Mouse (Mus musculus): ENCODE measurements around the gene Nhej1. TPM values are rescaled to one million over a fixed set of nuclear protein-coding genes. Genes with fewer than 3 reads are reported as not detected.
A peak's percentile ranks its signal among the peaks of the same experiment; 100 is the strongest.

Nhej1 gene
- total and polyA plus RNA-seq, 3 experiments: 1.7 to 5.2 TPM; not detected in 1

DNA sequence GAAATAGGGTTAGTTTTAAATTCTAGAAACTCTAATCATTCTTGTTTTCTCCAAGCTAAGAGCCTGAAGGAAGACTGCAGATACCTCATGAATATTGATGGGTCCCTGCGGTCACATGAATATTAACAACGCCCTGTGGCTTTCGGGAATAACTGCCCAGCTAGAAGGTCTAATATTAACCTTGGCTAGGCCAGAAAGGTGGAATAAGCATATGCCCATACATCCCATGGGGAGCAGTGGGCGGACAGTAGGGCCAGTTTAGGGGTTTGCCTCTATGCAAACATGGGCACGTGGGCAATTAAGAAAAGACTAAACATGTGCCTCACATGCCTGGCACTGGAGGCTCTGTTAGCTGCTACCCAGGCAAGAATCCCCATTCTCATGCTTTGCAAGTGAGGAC, 102.8 kb downstream of the Nhej1 start:
- DNase-seq (ENCODE audit: low read depth, low spot score): no peak
- H3K36me3 ChIP-seq (ENCODE audit: control insufficient read depth in 1 of 2, insufficient read depth in 2 of 2, low read length in 2 of 2): no peaks in the 10 kb centered on the region
- no peak overlapping the region for H3K27ac ChIP-seq (ENCODE audit: control insufficient read depth, low read depth, low read length)
- no peak overlapping the region for H3K4me3 ChIP-seq (ENCODE audit: control insufficient read depth in 1 of 2, insufficient read depth in 1 of 2, low read depth in 2 of 2, low read length in 2 of 2)
- no peaks in the 10 kb centered on the region for H3K4me1 ChIP-seq (ENCODE audit: control insufficient read depth in 1 of 2, insufficient read depth in 2 of 2, low read length in 2 of 2)
- H3K9me3 ChIP-seq (replicated peaks; ENCODE audit: insufficient read depth, low read length): no peaks in the 10 kb centered on the region
- no peaks in the 10 kb centered on the region for H3K27me3 ChIP-seq (ENCODE audit: control insufficient read depth in 1 of 2, insufficient read depth in 2 of 2, low read length in 2 of 2)
- no peaks in the 10 kb centered on the region for H3K79me2 ChIP-seq (ENCODE audit: control insufficient read depth, insufficient read depth, low read length, poor library complexity)
- TF ChIP-seq GATA1 (IDR thresholded peaks at IDR 0.05; ENCODE audit: low read depth, low read length) (no peak), SIN3A (IDR thresholded peaks at IDR 0.05; ENCODE audit: low read length) (no peak), TBP (IDR thresholded peaks at IDR 0.05; ENCODE audit: low read depth, low read length) (no peak), ETS1 (IDR thresholded peaks at IDR 0.05; ENCODE audit: low read depth, low read length) (no peak), ZC3H11A (IDR thresholded peaks at IDR 0.05; ENCODE audit: low read depth, low read length) (no peak), POLR2AphosphoS5 (IDR thresholded peaks at IDR 0.05; ENCODE audit: borderline replicate concordance, low read depth, low read length) (no peak), USF2 (IDR thresholded peaks at IDR 0.05; ENCODE audit: borderline replicate concordance in 1 of 2, insufficient read depth in 1 of 2, low read depth in 1 of 2, low read length in 2 of 2) (no peak), GABPA (IDR thresholded peaks at IDR 0.05; ENCODE audit: low read depth, low read length) (no peak), ZMIZ1 (IDR thresholded peaks at IDR 0.05; ENCODE audit: low read depth, low read length) (no peak), POLR2A (IDR thresholded peaks at IDR 0.05; ENCODE audit: control insufficient read depth in 1 of 2, insufficient read depth in 1 of 2, low read depth in 1 of 2, low read length in 2 of 2, poor library complexity in 1 of 2) (no peak), EP300 (IDR thresholded peaks at IDR 0.05; ENCODE audit: low read depth in 1 of 2, low read length in 2 of 2) (no peak)
- H3K9ac ChIP-seq (ENCODE audit: control insufficient read depth, low read depth, low read length, poor library complexity, severe bottlenecking): no peak overlapping the region

DNA sequence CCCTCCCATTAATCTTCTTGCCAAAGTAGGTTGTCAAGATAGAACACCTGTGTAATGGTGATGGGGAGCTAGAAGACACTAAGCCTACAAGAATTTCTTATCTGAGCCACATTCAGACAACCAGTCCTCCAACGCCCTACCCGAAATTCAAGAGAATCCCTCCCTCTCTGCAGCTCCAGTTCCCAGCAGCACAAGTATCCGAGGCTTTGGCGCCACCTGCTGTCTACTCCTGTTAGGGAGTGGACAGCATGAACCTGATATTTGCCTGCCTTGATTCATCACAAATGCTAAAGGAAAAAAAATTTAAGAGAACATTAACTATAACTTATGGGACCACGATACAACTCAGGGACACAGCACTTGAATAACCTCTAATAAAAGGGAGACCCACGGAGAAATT, 108.2 kb downstream of the Nhej1 start:
- H3K27ac ChIP-seq (ENCODE audit: control insufficient read depth, low read depth, low read length): no peak overlapping the region
- no peaks in the 10 kb centered on the region; a peak in 2 of 4 replicates for H3K27me3 ChIP-seq (ENCODE audit: control insufficient read depth in 1 of 2, insufficient read depth in 2 of 2, low read length in 2 of 2)
- no peak overlapping the region for H3K4me3 ChIP-seq (ENCODE audit: control insufficient read depth in 1 of 2, insufficient read depth in 1 of 2, low read depth in 2 of 2, low read length in 2 of 2)
- H3K4me1 ChIP-seq (ENCODE audit: control insufficient read depth in 1 of 2, insufficient read depth in 2 of 2, low read length in 2 of 2): no peaks in the 10 kb centered on the region
- DNase-seq (ENCODE audit: low read depth, low spot score): peak; percentile 79
- no peak overlapping the region for H3K9ac ChIP-seq (ENCODE audit: control insufficient read depth, low read depth, low read length, poor library complexity, severe bottlenecking)
- no peaks in the 10 kb centered on the region for H3K36me3 ChIP-seq (ENCODE audit: control insufficient read depth in 1 of 2, insufficient read depth in 2 of 2, low read length in 2 of 2)
- no peaks in the 10 kb centered on the region for H3K9me3 ChIP-seq (replicated peaks; ENCODE audit: insufficient read depth, low read length)
- TF ChIP-seq CTCF (IDR thresholded peaks at IDR 0.05 in 2 of 3, conservative IDR thresholded peaks at IDR 0.05 in 1 of 3; ENCODE audit: control insufficient read depth in 1 of 3, insufficient read depth in 1 of 3, low read depth in 2 of 3, low read length in 3 of 3, poor library complexity in 1 of 3, severe bottlenecking in 1 of 3): peak; percentile 77 to 95 (median 92)
- no peak for TF ChIP-seq USF1 (IDR thresholded peaks at IDR 0.05; ENCODE audit: low read depth, low read length)
- TF ChIP-seq ZC3H11A (IDR thresholded peaks at IDR 0.05; ENCODE audit: low read depth, low read length): peak; percentile 74
- TF ChIP-seq SMC3 (IDR thresholded peaks at IDR 0.05; ENCODE audit: low read depth, low read length): peak; percentile 90
- TF ChIP-seq RAD21 (IDR thresholded peaks at IDR 0.05; ENCODE audit: low read depth, low read length): peak; percentile 83
- H3K79me2 ChIP-seq (ENCODE audit: control insufficient read depth, insufficient read depth, low read length, poor library complexity): no peaks in the 10 kb centered on the region
